Mouse (Mus musculus) C2C12 (cell line): ENCODE results near the gene Tspan15.

Source experiments
- CTCF ChIP-seq: IDR thresholded peaks from one replicate; pipeline ENCODE4 v1.5.1; 2011; ENCODE audit not compliant: control insufficient read depth, insufficient read depth, insufficient read length
- MAX ChIP-seq: IDR thresholded peaks from one replicate; pipeline ENCODE4 v1.6.1; 2011; ENCODE audit warnings: mild to moderate bottlenecking, control low read depth
- MYOD1 ChIP-seq: IDR thresholded peaks from one replicate; pipeline ENCODE4 v1.6.1; 2011; ENCODE audit warnings: low read depth; ENCODE audit not compliant: control insufficient read depth, insufficient read length
- MYOG ChIP-seq: IDR thresholded peaks from one replicate; pipeline ENCODE4 v1.6.1; 2011; ENCODE audit not compliant: control insufficient read depth, insufficient read length; ENCODE audit errors: extremely low read depth

- TF ChIP-seq CTCF (no peak), MYOD1 (no peak), MYOG (no peak), MAX (no peak)
These were observed 12.8 kb downstream of the Tspan15 start for GRCm38 (mm10) chr10:62218044-62218788.
